Mouse (Mus musculus): ENCODE data around the gene Olfr67.
"Not testable (repeated sequence)": the region's sequence is repeated elsewhere in the genome, so short reads cannot be mapped to it uniquely, and the experiment has no call there.

Olfr67 gene

DNA sequence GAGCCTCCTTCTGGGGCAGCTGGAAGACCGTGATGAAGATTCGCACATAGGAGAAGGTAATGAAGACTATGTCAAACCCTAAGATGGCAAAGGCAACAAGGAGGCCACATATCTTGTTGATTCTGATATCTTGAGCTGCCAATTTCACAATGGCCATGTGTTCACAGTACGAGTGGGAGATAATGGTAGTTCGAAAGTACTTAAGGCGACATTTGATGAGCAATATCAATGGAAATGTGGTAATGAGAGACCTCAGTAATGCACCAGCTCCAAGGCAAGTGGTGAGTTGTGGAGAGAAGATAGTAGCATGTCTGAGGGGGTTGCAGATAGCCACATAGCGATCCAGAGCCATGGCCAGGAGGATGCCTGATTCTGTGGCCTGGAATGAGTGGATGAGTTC lies 23.9 kb downstream of the Olfr67 start:
- DNase-seq = not testable (repeated sequence)

GRCm38 (mm10) chr7:103762212-103762611 lies 29.4 kb downstream of the Olfr67 start:
- not testable (repeated sequence) for DNase-seq

DNA sequence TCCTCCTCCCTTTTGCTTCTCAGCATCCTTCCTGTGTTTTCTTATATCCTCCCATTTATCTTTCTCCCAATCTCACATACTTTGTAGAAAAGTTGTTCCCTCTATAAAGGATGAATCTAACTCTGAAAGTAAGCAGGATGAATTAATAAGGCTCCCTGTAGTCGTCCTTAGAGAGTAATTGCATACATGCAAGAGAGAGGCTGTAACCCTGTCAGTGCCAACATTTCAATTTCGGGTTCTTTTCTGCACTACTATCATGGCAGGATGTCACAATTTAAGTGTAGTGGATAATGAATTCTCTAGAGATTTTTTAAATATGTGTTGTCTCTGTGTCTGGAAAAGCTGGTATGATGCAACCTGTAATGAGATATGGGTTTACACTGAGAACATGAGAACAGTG lies 34.4 kb downstream of the Olfr67 start, which contains the start of gene Olfr630:
Gene Olfr630 (minus strand): TSS at position 101 of the 400 bp plus-strand sequence.
- DNase-seq = no peak

GRCm38 (mm10) chr7:103744843-103745242 lies 46.8 kb downstream of the Olfr67 start, which contains the start of gene Olfr629:
TSS of gene Olfr629 (minus strand) at chr7:103744943.
- no peak for DNase-seq

Measured in retina, postnatal 1 day (tissue).